Mouse (Mus musculus): ENCODE measurements around the gene Pax5. TPM values are rescaled to one million over a fixed set of nuclear protein-coding genes. Genes with fewer than 3 reads are reported as not detected.
A peak's percentile ranks its signal among the peaks of the same experiment; 100 is the strongest.

Pax5 gene
- total RNA-seq, 1 experiment from 2014 or later = 199 TPM

GRCm38 (mm10) chr4:44564602-44565001 lies 145.7 kb downstream of the Pax5 start:
- peak; percentile 56 for ATAC-seq (ENCODE audit: extremely low read depth, insufficient number of reproducible peaks, low FRiP score, poor library complexity, severe bottlenecking)

GRCm38 (mm10) chr4:44560956-44561355 lies 149.3 kb downstream of the Pax5 start:
- no peak for ATAC-seq (ENCODE audit: extremely low read depth, insufficient number of reproducible peaks, low FRiP score, poor library complexity, severe bottlenecking)

GRCm38 (mm10) chr4:44558564-44558955 lies 151.7 kb downstream of the Pax5 start:
- ATAC-seq (ENCODE audit: extremely low read depth, insufficient number of reproducible peaks, low FRiP score, poor library complexity, severe bottlenecking) = no peak

GRCm38 (mm10) chr4:44557815-44558563 lies 152.3 kb downstream of the Pax5 start:
- no peak for ATAC-seq (ENCODE audit: extremely low read depth, insufficient number of reproducible peaks, low FRiP score, poor library complexity, severe bottlenecking)

- no peak for ATAC-seq (ENCODE audit: extremely low read depth, insufficient number of reproducible peaks, low FRiP score, poor library complexity, severe bottlenecking)
Observed at GRCm38 (mm10) chr4:44556586-44557281, 153.6 kb downstream of the Pax5 start.

GRCm38 (mm10) chr4:44555576-44555975 lies 154.7 kb downstream of the Pax5 start:
- ATAC-seq (ENCODE audit: extremely low read depth, insufficient number of reproducible peaks, low FRiP score, poor library complexity, severe bottlenecking) = no peak

- ATAC-seq (ENCODE audit: extremely low read depth, insufficient number of reproducible peaks, low FRiP score, poor library complexity, severe bottlenecking) = no peak
Observed at GRCm38 (mm10) chr4:44551470-44551869, 158.8 kb downstream of the Pax5 start.

- no peak for ATAC-seq (ENCODE audit: extremely low read depth, insufficient number of reproducible peaks, low FRiP score, poor library complexity, severe bottlenecking)
Observed at GRCm38 (mm10) chr4:44549029-44549428, 161.3 kb downstream of the Pax5 start.

GRCm38 (mm10) chr4:44545669-44546068 lies 164.6 kb downstream of the Pax5 start:
- ATAC-seq (ENCODE audit: extremely low read depth, insufficient number of reproducible peaks, low FRiP score, poor library complexity, severe bottlenecking) = no peak

GRCm38 (mm10) chr4:44544495-44544894 lies 165.8 kb downstream of the Pax5 start:
- ATAC-seq (ENCODE audit: extremely low read depth, insufficient number of reproducible peaks, low FRiP score, poor library complexity, severe bottlenecking) = no peak

- no peak for ATAC-seq (ENCODE audit: extremely low read depth, insufficient number of reproducible peaks, low FRiP score, poor library complexity, severe bottlenecking)
Observed at GRCm38 (mm10) chr4:44543880-44544279, 166.4 kb downstream of the Pax5 start.

GRCm38 (mm10) chr4:44542101-44542500 lies 168.2 kb downstream of the Pax5 start:
- ATAC-seq (ENCODE audit: extremely low read depth, insufficient number of reproducible peaks, low FRiP score, poor library complexity, severe bottlenecking) = no peak

GRCm38 (mm10) chr4:44538488-44538887 lies 171.8 kb downstream of the Pax5 start:
- no peak for ATAC-seq (ENCODE audit: extremely low read depth, insufficient number of reproducible peaks, low FRiP score, poor library complexity, severe bottlenecking)

GRCm38 (mm10) chr4:44536794-44537193 lies 173.5 kb downstream of the Pax5 start:
- no peak for ATAC-seq (ENCODE audit: extremely low read depth, insufficient number of reproducible peaks, low FRiP score, poor library complexity, severe bottlenecking)

GRCm38 (mm10) chr4:44535646-44536045 lies 174.6 kb downstream of the Pax5 start:
- no peak for ATAC-seq (ENCODE audit: extremely low read depth, insufficient number of reproducible peaks, low FRiP score, poor library complexity, severe bottlenecking)

GRCm38 (mm10) chr4:44533286-44533685 lies 177.0 kb downstream of the Pax5 start:
- no peak for ATAC-seq (ENCODE audit: extremely low read depth, insufficient number of reproducible peaks, low FRiP score, poor library complexity, severe bottlenecking)

GRCm38 (mm10) chr4:44532731-44533130 lies 177.6 kb downstream of the Pax5 start:
- ATAC-seq (ENCODE audit: extremely low read depth, insufficient number of reproducible peaks, low FRiP score, poor library complexity, severe bottlenecking) = no peak

- ATAC-seq (ENCODE audit: extremely low read depth, insufficient number of reproducible peaks, low FRiP score, poor library complexity, severe bottlenecking) = no peak
Observed at GRCm38 (mm10) chr4:44525336-44525735, 185.0 kb downstream of the Pax5 start.

- no peak for ATAC-seq (ENCODE audit: extremely low read depth, insufficient number of reproducible peaks, low FRiP score, poor library complexity, severe bottlenecking)
Observed at GRCm38 (mm10) chr4:44518923-44519322, 191.4 kb downstream of the Pax5 start.

- no peak for ATAC-seq (ENCODE audit: extremely low read depth, insufficient number of reproducible peaks, low FRiP score, poor library complexity, severe bottlenecking)
Observed at GRCm38 (mm10) chr4:44513981-44514380, 196.3 kb downstream of the Pax5 start.

Measured in neutrophil, adult 5-6 weeks (primary cell).